Mouse (Mus musculus) natural killer cell, adult 2 months (primary cell): Measurements from ENCODE around the gene Tmprss9.
A peak's percentile ranks its signal among the peaks of the same experiment; 100 is the strongest.

Experiments used
- DNase-seq, 2 experiments: peaks; one replicate each; pipeline ENCODE4 v3.0.0; 2022; ENCODE audit warnings: low spot score in 2 of 2

Gene Tmprss9

DNA sequence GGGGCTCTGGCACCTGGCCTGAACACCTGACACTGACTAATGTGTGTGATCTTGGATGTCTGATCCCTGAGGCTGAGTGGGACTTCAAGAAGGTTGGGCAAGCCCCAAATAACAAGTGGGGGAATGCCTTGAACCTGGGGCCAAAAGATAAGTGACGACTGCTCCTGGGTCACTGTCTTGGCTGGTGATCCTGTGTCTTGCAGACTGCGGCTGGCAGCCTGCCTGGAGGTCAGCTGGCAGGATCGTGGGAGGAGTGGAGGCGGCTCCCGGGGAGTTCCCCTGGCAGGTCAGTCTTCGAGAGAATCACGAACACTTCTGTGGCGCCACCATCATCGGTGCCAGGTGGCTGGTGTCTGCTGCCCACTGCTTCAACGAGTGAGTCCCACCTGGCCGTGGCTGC, 15.5 kb downstream of the Tmprss9 start:
- DNase-seq: no peak

DNA sequence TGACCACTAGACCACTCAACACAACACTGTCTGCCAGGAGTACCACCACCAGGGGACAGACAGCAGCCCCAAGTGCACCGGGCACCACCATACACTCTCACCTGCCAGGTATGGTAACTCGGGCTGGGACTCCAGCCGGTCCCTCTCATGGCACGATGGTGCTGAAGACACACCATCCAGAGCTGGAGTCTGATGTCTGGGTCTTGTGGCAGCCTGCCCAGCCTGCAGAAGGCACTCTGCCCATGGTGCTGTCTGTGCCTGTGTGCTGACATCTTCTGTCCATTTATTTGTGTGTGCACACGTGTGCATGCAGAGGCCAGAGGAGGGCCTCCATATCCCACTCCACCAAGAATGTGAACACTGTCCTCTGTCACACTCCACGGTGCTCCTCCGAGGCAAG, 23.5 kb downstream of the Tmprss9 start:
- DNase-seq: no peak

DNA sequence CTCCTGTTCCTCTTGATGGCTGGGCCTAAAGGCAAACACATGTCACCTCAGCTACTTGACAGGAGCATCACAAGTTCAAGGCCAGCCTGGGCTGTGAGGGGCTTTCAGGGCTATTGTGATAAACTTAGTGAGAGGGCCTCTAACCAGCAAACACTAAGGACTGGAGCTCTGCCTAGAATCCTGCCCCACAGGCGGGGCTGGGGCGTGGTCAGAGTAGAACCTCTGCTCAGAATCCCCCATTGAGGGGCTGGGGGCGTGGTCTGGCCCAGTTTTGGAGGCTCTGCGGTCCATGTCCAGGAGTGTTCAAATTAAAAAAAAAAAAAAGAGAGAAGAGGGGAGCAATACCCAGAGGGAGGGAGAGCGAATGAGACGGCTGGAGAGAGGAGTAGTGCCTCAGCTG, 24.0 kb downstream of the Tmprss9 start:
- DNase-seq: no peak

DNA sequence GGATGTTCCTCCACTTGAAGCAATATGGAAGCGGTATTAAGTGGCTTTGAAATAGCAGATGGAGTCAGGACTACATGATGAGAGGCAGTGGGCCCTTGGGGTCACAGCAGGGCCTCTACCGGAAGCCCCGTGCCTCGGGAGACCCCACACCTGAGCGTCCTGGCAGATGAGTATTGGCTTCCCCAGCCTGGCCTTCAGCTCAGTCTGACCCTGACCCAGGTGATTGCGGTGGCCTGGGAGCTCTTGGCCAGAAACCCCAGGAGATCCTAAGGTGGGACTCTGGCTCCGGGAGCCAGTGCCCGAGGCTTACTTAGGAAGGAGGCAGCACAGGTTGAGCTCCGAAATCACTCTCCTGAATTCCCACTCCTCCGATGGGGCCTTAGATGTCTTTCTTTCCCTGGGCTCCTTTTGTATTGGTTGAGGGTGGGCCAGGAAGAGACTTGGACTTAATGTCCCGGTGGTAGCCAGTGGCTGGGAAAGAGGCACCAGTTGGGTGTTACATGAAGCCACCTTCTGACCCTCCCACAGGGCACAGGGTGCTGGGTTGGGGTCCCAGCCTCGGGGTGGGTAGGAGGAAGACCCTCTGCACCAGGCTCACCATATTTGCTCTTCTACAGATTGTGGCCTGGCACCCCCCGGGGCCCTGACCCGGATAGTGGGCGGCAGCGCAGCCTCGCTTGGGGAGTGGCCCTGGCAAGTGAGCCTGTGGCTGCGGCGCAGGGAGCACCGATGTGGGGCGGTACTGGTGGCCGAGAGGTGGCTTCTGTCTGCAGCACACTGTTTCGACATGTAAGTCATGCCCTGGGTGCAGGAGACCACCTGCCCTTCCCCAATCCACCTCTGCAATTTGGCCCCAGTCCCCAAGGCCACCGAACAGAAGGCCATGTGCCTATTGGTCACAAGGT, 25.2 kb downstream of the Tmprss9 start:
- DNase-seq: no peak

DNA sequence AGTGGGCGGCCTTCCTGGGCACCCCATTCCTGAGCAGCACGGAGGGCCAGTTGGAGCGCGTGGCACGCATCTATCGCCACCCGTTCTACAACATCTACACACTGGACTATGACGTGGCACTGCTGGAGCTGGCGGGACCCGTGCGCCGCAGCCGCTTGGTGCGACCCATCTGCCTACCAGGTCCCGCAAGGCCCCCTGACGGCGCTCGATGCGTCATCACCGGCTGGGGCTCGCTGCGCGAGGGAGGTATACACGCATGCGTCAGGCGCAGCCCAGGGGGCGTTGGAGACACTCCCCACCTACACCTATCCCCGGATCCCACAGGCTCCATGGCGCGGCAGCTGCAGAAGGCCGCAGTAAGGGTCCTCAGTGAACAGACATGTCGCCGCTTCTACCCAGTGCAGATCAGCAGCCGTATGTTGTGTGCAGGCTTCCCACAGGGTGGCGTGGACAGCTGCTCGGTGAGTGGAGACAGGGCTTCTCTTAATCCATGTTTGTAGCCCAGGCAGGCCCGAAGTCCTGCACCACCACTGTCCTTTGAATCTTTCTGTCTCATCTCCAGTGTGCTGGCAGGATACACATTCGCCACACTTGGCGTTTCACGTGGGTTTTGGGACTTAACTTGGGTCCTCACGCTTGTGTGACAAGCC, 26.3 kb downstream of the Tmprss9 start:
- DNase-seq: no peak

DNA sequence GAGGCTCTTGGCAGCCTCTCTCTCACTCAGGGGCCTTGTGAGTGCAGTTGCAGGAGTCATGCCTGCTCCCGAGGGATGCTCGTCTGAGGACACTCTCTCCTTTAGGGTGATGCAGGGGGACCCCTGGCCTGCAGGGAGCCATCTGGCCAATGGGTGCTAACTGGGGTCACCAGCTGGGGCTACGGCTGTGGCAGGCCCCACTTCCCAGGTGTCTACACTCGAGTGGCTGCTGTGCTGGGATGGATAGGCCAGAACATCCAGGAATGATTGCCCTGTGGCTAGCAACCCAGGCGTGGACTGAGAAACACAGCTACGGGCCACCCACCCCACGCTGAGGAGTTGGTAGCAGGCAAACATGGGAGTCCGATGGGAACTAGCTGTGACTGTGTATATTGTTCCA, 27.4 kb downstream of the Tmprss9 start:
- no peak for DNase-seq

DNA sequence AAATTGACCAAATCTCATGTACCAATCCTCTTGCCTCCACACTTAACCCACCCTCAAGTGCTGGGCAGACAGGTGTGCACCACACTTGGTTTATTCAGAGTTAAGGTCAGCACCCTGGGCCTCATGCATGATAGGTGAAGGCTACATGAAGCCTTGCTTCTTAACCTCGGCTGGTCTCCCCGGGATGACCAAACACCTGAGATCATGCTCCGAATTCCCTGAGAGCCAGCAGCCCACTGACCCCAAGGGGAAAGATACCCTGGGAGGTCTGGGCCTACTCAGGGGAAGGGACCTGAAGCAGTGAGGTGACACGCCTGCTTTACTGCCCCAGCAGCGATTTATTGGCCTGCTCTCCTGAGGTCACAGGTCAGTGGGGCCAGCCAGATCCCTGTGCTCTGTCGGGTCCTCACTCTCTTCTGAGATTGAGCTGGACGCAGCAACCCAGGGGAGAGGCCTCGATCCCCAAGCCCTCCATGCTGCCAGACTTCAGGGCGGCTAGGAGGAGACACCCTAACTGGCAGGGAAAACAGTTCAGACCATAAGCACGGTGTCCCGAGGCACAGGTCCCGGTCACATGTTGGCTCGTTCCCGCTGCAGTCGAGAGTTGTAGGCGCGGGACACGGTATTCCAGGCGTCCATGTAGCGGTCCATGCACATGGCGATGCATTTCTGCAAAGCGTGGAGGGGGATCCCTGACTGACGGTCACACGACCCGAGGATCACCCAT, 28.1 kb downstream of the Tmprss9 start:
- no peak for DNase-seq

DNA sequence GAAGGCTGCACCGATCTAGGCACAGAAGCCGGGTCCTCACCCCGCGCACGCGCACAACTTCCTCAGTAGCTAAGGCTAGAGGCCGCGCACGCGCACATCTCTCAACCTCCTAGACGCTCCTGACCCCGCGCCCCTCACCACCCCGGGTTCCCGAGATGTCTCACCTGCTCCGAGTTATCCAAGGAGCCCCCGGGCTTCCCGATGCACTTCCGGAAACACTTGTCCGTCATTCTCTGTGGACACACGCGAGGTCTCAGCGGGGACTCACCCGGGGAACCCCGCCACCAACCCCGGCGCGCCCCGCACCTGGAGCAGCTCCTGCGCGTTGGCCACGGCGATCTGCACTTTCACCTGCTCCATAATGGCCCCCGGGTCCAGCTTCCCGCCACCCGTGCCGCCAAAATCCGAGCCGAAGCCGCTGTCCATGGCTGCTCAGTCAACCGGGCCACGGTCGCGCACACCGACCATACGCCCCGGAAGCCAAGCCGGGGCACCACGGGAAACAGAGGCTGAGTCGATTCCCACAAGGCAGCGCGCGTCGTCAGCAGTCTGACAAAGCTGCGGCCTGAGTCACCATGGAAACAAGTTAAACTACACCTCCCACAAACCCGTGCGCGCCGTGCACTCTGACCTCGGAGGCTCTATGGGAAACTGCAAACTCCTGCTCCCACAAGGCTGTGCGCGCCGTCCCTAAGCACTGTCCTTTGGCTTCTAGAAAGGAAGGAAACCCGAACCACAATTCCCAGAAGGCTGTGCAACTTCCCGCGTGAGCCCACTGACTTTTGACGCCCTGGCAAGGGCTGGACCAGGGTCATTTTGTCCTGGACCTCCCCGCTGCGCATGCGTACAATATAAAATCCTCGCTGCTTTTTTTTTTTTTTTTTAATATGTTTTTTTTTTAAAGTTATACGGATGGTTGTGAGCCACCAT, 28.9 kb downstream of the Tmprss9 start, which contains the start of gene Timm13:
Gene Timm13 (minus strand): TSS at position 652 of the 930 bp plus-strand sequence.
- peak; percentile 95 to 96 for DNase-seq

DNA sequence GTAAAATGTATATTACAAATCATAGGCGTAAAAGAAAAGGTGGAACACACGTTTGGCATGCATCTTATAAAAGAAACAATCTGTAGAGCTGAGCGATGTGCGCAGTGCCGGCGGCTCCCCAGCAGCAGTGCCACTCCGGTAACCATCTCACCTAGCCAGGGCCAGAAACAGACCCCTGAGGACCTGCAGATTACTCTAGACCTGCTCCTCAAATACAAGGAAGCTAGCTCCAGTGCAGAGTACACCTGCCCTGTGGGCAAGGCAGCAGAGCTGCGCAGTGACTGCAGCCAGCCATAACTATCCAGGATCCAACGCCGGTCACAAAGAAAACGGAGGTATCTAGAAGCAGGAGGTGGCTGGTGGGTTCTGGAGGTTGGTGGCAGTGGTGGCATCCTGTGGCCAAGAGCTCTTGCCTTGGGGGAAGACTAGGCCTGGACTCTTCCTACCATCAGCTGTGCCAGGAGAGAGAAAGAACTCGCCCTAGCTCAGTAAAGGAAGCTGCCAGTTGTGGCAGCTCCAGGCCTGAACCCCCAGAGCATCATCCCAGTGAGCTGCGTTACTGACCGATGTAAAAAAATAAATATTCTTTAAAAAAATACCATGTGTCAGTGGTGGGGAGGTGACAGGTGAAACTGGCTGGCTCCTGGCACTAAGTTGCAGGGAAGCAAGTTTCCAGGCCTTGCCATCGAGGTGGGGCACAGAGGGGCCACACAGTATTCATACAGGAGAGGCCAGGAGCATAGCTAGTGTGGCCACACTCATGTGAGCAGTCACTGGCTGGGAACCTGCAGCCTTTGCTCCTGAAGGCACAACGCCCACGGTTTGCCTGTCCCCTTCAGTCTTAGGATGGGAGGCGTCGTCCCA, 30.0 kb downstream of the Tmprss9 start:
- no peak for DNase-seq

DNA sequence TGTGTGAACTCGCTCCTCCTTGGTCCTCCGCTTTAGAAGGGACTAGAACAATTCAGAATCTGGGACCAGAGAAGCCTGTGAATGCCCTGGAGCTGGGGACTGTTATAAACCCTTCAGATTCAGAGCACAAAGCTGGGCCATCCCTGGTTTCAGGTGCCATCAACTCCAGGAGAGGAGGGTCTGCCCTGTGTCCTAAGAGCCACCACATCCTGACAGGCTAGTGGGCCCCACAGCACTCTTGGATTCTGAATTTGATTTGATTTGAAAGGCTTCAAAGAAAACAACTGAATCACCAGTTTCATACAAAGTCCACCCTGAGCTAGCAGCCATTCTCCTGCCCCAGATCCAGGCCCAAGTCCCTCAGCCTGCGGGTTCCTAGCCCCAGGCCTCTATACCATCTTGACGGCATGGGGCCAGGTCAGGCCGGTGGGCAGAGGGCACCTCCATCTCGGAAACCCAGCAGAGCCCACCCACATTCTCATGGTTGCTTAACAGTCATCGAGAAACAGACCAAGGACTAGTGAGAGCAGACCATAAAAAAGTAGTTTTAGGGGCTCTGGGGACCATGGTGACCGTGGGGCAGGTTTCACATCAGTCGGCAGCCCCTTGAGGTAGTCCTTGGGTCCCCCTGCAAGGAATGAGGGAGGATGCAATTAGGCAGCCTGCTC, 30.8 kb downstream of the Tmprss9 start:
- DNase-seq: no peak

GRCm38 (mm10) chr10:80903282-80903681, 31.6 kb downstream of the Tmprss9 start:
- no peak for DNase-seq

DNA sequence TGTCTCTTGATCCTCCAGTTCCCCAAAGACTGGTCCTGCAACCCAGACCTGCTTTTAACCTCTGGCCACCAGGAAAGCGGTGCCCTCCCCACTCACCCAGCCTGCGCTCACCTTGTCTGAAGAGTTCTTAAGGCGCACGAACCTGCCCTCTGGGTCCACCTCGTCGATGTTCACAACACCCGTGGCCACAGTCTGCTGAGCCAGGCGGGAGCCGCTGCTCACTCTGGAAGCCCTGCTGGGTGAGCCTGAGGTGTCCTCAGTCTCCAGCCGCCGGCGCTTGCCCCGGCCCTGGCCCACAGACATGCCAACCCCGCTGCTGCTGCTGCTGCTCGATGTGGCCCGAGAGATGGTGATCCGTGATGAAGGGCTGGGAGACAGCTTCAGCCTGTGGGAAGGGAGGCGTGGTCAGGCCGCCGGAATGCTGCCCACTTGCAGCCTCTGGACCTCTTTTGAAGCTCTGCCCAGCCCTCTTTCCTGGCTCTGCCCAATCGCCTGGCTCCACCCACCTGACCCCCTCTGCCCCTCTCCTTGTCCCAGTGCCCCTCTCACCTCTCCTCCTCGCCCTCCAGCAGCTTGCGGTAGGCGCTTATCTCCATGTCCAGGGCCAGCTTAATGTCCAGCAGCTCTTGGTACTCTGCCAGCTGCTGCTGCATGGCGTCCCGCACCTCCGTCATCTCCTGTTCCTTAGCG, 32.5 kb downstream of the Tmprss9 start:
- no peak for DNase-seq

DNA sequence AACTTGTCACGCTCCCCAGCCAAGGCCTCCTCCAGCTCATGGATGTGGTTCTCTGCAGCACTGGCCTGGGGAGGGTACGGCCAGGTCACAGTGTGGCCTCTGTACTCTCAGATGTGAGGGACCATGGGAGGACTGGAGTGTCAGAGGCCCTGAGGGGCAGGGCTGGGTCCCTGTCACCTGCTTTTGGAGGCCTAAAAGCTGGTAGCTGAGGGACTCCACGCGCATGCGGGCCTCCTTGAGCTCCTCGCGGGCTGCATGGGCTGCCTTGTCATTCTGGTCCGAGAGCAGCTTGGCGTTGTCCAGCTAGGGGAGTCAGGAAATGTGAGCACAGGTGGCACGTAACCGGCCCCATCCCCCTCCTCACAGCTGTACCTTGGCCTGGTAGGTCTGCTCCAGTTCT, 33.1 kb downstream of the Tmprss9 start:
- DNase-seq: no peak

GRCm38 (mm10) chr10:80909375-80910162, 37.9 kb downstream of the Tmprss9 start:
- DNase-seq: no peak

DNA sequence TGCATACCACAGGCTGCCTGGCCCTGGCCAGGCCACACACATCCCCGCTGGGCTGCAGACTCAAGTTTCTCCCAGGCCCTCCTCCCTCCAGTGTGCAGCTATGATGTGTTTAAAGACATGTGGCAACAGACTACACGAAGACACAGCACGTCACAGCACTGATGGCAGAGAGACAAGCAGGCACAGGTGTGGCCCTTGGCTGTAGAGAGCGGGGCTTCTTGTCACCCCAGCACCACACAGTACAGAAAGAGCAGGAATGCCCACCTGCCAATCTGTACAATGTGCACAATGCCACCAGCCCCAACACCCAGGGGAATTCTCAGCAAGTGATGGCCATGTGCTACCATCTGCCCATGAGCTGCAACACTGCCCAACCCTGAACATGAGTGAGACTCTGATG, 39.7 kb downstream of the Tmprss9 start:
- no peak for DNase-seq

DNA sequence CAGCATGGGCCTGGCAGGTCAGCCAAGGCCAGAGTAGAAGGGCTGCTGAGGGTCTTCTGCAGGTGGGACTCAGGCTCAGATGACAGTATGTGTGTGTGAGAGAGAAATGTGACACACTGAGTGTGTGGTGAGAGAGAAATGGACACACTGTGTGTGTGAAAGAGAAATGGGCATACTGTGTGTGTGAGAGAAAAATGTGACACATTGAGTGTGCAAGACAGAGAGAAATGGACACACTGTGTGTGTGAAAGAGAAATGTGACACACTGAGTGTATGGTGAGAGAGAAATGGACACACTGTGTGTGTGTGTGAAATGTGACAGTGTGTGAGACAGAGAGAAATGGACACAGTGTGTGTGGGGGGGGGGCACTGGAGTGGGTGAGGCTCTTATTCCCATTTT, 40.2 kb downstream of the Tmprss9 start:
- DNase-seq: no peak

GRCm38 (mm10) chr10:80913364-80914011, 41.8 kb downstream of the Tmprss9 start:
- DNase-seq: no peak

DNA sequence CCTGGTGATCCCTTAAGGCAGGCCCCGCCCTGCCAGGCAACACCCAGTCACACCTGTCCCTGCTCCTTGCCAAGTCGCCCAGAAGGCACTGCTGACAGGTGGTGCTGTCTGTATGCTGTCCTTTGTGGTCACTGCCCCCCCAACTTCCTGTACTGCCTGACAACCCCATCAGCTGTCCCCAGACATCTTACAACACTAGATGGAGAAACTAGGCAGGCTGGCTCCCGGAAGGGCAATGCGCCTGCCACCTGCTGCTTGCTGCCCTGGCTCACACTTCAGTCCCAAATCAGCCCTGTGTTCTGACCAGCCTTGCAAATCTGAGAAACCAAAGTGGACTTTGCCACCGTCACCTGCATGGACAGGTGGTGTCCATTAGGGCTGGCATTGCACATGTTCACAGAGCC, 42.6 kb downstream of the Tmprss9 start:
- DNase-seq: peak; percentile 30 to 47
